Mouse (Mus musculus): ENCODE measurements around the gene Gm6096. TPM values are rescaled to one million over a fixed set of nuclear protein-coding genes. Genes with fewer than 3 reads are reported as not detected.

Gene Gm6096
- polyA plus RNA-seq, 1 experiment from 2014 or later = not detected

DNA sequence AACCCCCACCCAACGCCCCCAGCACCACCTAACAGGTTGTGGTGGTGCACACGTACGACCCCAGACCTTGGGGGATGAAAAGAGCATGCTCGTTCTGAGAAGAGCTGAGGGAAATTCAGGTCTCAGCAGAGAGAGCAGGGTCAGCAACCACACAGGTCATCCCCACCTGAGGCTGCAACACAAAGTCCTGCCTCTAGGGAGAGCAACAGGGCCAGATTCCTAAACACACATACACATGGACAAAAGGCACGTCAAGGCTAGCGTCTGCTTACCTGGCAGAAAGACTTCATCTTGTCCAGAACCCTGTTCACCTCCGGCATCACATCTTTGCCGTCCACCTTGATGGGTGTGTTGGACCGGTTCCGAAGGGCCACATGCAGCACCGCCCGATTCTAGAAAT is 24.0 kb upstream of the Gm6096 start:
- no peak overlapping the region for H3K27ac ChIP-seq (replicated peaks)
- no peaks in the 10 kb centered on the region for H3K27me3 ChIP-seq (ENCODE audit: low read depth, poor library complexity, severe bottlenecking)
- no peak for DNase-seq (ENCODE audit: low spot score)
- 93% methylated on average over 12 of the region's 12 CpGs for WGBS
- peaks cover 69% of the 10 kb centered on the region for H3K36me3 ChIP-seq
- H3K4me3 ChIP-seq = no peak overlapping the region
- no peaks in the 10 kb centered on the region for H3K9me3 ChIP-seq (replicated peaks)
- H3K4me1 ChIP-seq = peaks cover 40% of the 10 kb centered on the region

DNA sequence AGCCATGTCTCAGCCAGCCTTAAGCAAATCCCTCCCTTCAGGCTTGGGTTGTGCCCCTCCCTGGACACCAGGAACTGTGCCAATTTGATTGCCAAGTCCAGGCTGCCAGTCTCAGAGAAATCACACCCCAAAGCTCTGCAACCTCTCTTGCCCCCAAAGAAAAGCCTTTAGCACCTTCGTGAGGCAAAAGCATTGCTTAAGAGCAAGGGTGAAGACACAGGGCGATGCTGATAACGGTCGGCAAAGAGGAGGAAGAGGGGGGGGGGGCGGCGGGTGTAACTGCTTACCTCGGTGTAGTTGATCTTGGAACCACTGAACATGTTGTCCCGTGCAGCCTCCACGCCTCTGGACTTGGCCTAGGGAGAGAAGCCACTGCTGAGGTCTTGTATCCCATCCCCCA is 22.2 kb upstream of the Gm6096 start:
- WGBS = 75% methylated on average over 9 of the region's 9 CpGs
- peak overlapping the region; percentile 77 for H3K4me3 ChIP-seq
- no peaks in the 10 kb centered on the region for H3K27me3 ChIP-seq (ENCODE audit: low read depth, poor library complexity, severe bottlenecking)
- H3K27ac ChIP-seq (replicated peaks) = peak overlapping the region; percentile 93
- peaks cover 51% of the 10 kb centered on the region for H3K4me1 ChIP-seq
- no peak for DNase-seq (ENCODE audit: low spot score)
- H3K9me3 ChIP-seq (replicated peaks) = no peaks in the 10 kb centered on the region
- peaks cover 51% of the 10 kb centered on the region for H3K36me3 ChIP-seq

DNA sequence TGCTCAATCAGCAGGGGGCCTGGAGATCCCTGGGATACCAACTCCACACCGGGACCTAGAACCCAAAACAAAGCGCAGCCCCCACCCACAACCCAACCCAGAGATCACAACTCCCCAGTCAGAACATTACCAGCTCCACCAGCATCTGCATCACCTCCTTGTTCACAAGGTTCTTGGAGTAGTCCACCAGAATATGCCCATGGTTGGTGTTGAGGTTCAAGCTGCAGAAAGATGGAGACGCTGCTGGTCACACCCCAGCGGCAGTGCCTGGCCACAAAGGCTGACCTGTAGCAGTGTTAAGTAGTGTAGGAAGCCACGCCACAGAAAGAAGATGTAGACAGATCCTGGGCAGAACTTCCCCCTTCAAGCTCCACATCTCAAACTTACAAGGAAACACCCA is 21.7 kb upstream of the Gm6096 start:
- peaks cover 46% of the 10 kb centered on the region for H3K36me3 ChIP-seq
- H3K4me1 ChIP-seq = peaks cover 55% of the 10 kb centered on the region
- DNase-seq (ENCODE audit: low spot score) = no peak
- 23% methylated on average over 5 of the region's 5 CpGs for whole genome bisulfite sequencing
- peak overlapping the region; percentile 77 for H3K4me3 ChIP-seq
- no peaks in the 10 kb centered on the region for H3K9me3 ChIP-seq (replicated peaks)
- no peaks in the 10 kb centered on the region for H3K27me3 ChIP-seq (ENCODE audit: low read depth, poor library complexity, severe bottlenecking)
- peak overlapping the region; percentile 93 for H3K27ac ChIP-seq (replicated peaks)

DNA sequence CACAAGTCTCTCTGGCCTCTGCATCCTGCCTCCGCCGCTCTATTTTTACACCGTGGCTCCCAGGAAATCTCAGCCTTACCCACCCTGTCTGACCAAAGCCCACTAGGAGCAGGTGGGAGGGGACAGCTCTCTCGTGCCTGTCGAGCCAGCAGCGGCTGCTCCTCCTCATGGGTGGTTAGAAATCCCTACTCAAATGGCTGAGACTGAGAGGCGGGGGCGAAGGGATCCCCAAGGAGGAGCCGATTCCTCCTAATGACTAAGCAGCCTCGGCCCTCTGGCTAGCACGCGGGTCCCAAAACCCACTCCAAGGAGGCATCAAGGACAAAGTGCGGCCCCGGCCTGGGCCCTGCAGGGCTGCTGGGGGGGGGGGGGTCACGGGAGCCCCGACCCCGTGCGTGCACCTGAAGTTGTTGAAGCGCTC is 21.1 kb upstream of the Gm6096 start:
- Histone ChIP-seq H3K36me3 (peaks cover 41% of the 10 kb centered on the region), H3K27me3 (ENCODE audit: low read depth, poor library complexity, severe bottlenecking) (no peaks in the 10 kb centered on the region), H3K27ac (replicated peaks) (peak overlapping the region; percentile 93), H3K9me3 (replicated peaks) (no peaks in the 10 kb centered on the region), H3K4me3 (peak overlapping the region; percentile 77), H3K4me1 (peaks cover 58% of the 10 kb centered on the region)
- DNase-seq (ENCODE audit: low spot score) = peak; percentile 71
- WGBS = under 1% methylated on average over 19 of the region's 19 CpGs

DNA sequence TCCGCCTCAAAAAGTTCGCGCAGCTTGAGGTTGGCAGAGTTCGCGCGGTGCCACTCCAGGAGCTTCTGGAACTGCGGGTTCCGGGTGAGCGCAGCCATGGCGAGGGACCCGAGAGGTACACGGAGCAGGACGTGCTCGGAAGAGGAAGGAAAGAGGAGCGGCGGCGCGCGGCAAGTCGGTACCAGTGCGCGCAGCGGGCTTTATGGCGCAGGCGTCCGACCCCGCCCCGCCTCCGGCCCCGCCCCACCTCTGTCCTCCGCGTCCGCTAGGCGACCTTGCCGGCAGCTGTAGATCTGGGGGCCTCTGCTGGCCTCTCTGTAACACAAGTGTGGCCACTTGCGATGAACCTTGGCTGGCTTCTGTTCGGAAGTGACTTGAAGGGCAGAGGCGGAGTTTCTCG is 20.7 kb upstream of the Gm6096 start, which contains the start of gene Gpi1:
TSS of gene Gpi1 (minus strand) at position 221 of the 400 bp plus-strand sequence.
- WGBS = under 1% methylated on average over 39 of the region's 39 CpGs

DNA sequence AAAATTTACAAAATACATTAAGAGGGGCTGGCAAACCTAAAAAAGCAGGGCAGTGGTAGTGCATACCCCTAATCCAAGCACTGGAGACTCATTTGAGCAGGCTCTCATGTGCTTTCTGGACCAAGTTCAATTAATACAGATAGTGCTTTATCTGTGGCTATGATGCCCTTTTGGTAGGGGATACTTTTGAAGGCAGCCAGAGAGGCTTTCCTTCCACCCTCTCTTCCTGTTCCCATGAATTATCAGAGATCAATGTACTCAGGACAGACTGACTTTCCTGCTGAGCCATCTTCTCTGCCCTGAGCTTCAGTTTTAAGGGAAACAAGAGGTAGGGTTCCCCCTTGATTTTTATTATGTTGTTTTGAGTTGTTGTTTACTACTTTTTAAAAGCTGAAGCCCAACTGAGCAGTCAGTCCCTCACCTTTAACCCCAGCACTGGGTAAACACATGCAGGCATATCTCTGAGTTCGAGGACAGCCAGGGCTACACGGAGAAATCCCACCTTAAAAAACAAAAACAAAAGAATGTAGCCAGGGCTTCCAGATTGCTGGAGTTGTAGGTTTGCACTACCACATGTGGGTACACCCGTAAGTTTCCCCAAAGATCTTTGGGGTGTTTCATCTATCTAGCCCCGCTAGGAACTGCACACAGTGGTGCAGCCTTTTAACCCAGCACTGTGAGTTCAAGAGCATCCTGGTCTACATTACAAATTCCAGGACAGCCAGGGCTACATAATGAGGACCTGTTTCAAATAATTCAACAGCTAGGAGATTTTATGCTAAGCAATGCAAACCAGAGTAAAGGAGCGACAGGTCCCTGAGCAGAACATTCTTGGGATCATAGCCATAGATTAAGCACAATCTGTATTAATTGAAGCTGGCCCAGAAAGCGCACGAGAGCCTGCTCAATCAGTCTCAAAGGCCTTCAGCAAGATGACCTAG is 17.8 kb upstream of the Gm6096 start:
- no peak for DNase-seq (ENCODE audit: low spot score)
- 47% methylated on average over 7 of the region's 7 CpGs for WGBS

More for the DNA sequence above, 20.7 kb upstream of the Gm6096 start, which contains the start of gene Gpi1:
- peaks cover 37% of the 10 kb centered on the region for H3K36me3 ChIP-seq
- peak within 1 kb of the TSS; percentile 77 for H3K4me3 ChIP-seq
- H3K4me1 ChIP-seq = peaks cover 62% of the 10 kb centered on the region
- no peaks in the 10 kb centered on the region for H3K9me3 ChIP-seq (replicated peaks)
- DNase-seq (ENCODE audit: low spot score) = peak; percentile 92
- no peaks in the 10 kb centered on the region for H3K27me3 ChIP-seq (ENCODE audit: low read depth, poor library complexity, severe bottlenecking)
- peak within 1 kb of the TSS; percentile 93 for H3K27ac ChIP-seq (replicated peaks)

DNA sequence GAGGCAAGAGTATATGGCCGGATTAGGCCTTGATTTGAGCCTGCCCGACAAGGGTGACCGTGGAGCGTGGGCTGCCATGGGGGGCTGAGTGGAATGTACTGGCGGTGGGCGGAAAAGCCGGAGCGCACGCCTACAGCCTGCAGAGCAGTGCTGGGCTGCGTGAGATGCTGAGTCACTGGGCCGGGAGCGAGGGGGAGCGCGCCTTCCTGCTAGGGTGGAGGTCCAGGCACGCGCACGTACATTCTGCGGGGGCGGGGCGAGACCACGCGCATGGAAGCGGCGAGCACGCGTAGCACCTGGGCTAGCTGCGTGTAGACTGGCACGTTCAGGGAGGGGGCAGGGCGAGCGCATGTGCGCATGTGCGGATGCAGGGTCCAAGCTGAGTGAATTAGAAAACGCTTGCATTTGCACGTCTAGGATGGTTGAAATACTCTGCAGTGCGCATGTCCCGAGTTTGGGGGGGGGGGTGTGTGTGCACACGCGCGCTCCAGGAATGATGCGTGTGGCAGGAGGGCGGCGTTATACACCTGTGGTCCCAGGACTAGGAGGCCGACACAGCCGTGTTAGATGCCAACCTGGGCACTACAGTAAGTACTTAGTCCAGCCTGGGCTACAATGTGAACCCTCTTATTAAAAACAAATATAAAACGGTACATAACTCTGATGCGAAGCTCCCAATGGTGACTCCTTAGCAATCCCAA is 16.8 kb upstream of the Gm6096 start:
- Histone ChIP-seq H3K27ac (replicated peaks) (peak overlapping the region; percentile 90), H3K4me1 (peaks cover 37% of the 10 kb centered on the region), H3K27me3 (ENCODE audit: low read depth, poor library complexity, severe bottlenecking) (no peaks in the 10 kb centered on the region), H3K36me3 (peaks cover 31% of the 10 kb centered on the region), H3K4me3 (peak overlapping the region; percentile 60), H3K9me3 (replicated peaks) (no peaks in the 10 kb centered on the region)
- DNase-seq (ENCODE audit: low spot score) = peak; percentile 99
- WGBS = under 1% methylated on average over 46 of the region's 46 CpGs

More for the DNA sequence above, 17.8 kb upstream of the Gm6096 start:
- peak overlapping the region; percentile 60 for H3K4me3 ChIP-seq
- H3K27me3 ChIP-seq (ENCODE audit: low read depth, poor library complexity, severe bottlenecking) = no peaks in the 10 kb centered on the region
- peak overlapping the region; percentile 90 for H3K27ac ChIP-seq (replicated peaks)
- peaks cover 47% of the 10 kb centered on the region for H3K4me1 ChIP-seq
- H3K36me3 ChIP-seq = peaks cover 29% of the 10 kb centered on the region
- H3K9me3 ChIP-seq (replicated peaks) = no peaks in the 10 kb centered on the region

DNA sequence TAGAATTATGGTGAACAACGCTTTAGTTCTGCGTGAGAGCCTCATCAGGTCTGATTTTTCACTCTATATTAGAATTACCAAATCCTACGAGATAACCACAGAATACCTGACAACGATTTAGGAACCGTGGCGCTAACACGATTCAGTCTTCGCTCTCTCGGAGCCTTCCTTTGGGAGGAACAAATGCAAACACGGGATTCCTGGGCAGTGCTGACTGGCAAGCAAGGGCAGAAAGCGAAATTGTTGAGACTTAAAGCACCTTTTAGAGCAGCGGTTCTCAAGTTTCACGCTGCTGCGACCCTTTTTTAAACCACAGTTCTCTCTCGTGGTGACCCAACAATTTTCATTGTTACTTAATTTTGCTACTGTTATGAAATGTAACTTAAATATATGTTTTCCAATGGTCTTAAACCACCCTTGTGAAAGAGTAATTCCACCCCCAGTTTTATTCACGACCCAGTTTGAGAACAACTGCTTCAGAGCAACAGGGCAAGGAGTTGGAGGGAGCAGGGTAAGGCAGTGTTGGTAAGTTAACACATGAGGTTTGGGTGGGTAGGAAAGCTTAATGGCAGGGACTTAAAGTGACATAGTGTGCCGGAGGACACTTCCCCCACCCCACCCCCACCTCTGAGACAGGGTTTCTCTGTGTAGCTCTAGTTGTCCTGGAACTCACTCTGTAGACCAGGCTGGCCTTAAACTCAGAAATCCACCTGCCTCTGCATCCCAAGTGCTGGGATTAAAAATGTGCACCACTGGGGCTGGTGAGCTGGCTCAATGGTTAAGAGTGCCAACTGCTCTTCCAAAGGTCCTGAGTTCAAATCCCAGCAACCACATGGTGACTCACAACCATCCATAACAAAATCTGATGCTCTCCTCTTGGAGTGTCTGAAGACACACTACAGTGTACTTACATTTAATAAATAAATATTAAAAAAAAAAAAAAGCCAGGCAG is 16.0 kb upstream of the Gm6096 start:
- H3K9me3 ChIP-seq (replicated peaks) = no peaks in the 10 kb centered on the region
- H3K27me3 ChIP-seq (ENCODE audit: low read depth, poor library complexity, severe bottlenecking) = no peaks in the 10 kb centered on the region
- WGBS = 5% methylated on average over 17 of the region's 17 CpGs
- peak overlapping the region; percentile 60 for H3K4me3 ChIP-seq
- peak overlapping the region; percentile 90 for H3K27ac ChIP-seq (replicated peaks)
- peaks cover 29% of the 10 kb centered on the region for H3K4me1 ChIP-seq
- H3K36me3 ChIP-seq = peaks cover 40% of the 10 kb centered on the region
- peak; percentile 36 for DNase-seq (ENCODE audit: low spot score)

DNA sequence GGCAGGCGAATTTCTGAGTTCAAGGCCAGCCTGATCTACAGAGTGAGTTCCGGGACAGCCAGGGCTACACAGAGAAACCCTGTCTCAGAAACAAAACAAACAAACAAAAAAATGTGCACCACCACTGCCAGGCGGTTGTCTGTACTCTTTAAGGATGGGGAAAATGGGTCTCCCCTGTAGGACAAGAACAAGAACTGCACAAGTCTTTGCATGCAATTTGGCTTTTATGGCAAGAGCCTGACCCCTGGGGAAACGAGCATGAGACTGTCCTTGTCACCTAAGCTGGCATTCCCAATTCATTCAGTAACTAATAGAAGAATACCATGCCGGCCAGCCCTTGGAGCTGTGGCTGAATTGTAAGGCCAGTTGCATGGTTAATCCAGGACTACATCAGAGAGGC is 15.2 kb upstream of the Gm6096 start:
- no peak for DNase-seq (ENCODE audit: low spot score)
- Histone ChIP-seq H3K27ac (replicated peaks) (no peak overlapping the region), H3K27me3 (ENCODE audit: low read depth, poor library complexity, severe bottlenecking) (no peaks in the 10 kb centered on the region), H3K36me3 (peaks cover 46% of the 10 kb centered on the region), H3K9me3 (replicated peaks) (no peaks in the 10 kb centered on the region), H3K4me3 (no peak overlapping the region), H3K4me1 (peaks cover 23% of the 10 kb centered on the region)
- 91% methylated on average over 5 of the region's 5 CpGs for WGBS

DNA sequence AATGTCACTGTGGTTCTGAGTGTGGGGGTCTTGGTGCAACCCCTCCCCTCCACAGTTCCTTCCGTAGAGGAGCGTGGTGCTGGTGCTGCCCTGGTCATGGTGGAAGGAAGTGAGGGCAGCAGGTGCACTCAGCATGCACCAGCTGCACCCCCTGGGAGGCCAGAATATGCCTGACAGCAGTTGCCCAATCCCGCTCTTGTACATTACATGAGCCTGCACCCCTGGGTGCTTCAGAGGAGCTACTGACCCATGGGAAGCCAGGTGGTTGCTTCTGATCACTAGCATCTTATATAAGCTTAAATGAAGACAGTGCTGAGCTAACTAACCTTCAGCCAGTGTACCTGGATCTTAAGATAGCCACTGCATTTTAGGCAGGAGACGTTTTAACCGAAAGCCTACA is 12.8 kb upstream of the Gm6096 start:
- H3K4me1 ChIP-seq = peaks cover 16% of the 10 kb centered on the region
- no peaks in the 10 kb centered on the region for H3K9me3 ChIP-seq (replicated peaks)
- WGBS = 94% methylated on average over 5 of the region's 5 CpGs
- no peaks in the 10 kb centered on the region for H3K27me3 ChIP-seq (ENCODE audit: low read depth, poor library complexity, severe bottlenecking)
- H3K27ac ChIP-seq (replicated peaks) = no peak overlapping the region
- no peak overlapping the region for H3K4me3 ChIP-seq
- H3K36me3 ChIP-seq = peaks cover 63% of the 10 kb centered on the region
- no peak for DNase-seq (ENCODE audit: low spot score)

DNA sequence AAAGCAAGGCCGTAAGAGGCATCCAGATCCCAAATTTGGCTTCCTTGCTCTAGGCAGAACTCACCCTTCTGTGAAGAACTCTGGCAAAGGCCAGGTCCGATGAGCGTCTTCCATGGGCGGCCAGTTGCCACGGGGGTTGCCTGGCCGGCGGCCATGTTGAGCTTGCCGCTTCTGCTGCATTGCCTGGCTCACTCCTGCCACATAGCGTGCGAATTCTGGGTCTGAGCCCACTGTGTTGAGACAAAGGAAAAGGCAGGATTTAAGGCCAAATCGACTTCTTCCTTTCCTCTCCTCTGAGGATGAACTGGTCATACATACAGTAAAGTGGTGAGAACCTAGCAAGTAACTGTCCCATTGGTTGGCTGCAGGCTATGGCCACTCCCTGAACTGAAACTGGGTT is 8.7 kb upstream of the Gm6096 start:
- Histone ChIP-seq H3K27ac (replicated peaks) (no peak overlapping the region), H3K36me3 (peaks cover 82% of the 10 kb centered on the region)
- WGBS = 93% methylated on average over 11 of the region's 11 CpGs

More for the DNA sequence above, 8.7 kb upstream of the Gm6096 start:
- H3K4me1 ChIP-seq = no peaks in the 10 kb centered on the region
- H3K27me3 ChIP-seq (ENCODE audit: low read depth, poor library complexity, severe bottlenecking) = no peaks in the 10 kb centered on the region
- no peaks in the 10 kb centered on the region for H3K9me3 ChIP-seq (replicated peaks)
- H3K4me3 ChIP-seq = no peak overlapping the region
- DNase-seq (ENCODE audit: low spot score) = no peak

All from midbrain, embryonic 10.5 days (tissue).